Mouse (Mus musculus): ENCODE results near the gene Col4a6.

Col4a6 gene

DNA sequence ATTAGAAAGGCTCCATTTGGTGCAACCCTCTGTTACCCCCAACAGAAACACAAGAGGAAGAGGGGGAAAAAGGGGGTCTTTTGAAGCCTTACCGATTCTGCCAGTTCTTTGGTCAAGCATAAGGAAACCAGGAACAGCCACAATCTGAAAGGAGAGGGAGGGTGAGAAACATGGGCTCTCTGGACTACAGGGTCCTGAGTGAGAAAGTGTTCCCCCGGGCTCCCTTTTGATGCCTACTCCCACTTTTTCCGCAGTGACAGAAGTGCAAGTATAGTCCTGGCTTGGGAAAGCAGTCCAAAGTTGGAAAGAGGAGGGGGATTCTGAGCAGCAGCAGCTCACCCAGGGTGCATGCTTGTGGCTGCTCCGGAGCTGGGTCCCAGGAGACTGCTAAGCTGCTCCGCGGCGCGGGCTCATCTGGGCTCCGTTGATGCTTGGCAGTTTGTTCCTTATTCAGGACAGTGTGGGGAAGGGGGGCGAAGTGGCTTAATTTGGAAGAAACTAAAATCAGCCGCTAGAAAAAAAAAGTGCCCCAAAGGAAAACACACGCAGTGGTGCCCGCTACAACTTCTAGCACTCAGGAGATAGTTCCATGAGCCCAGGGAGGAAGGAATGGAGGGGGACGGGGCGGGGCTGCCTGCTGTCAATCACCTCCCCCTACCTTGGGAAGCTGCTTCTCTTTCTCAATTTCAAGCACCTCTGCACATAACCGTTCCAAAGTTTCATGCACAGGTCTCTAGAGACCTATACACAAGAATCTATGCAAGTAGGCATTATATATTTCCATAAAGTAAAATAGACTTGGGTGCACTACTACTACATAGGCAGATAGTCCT is at the start of gene Col4a6:
TSS of gene Col4a6 (minus strand) at position 607 of the 833 bp plus-strand sequence.
- DNase-seq (ENCODE audit: low read depth, low spot score), result no peak

DNA sequence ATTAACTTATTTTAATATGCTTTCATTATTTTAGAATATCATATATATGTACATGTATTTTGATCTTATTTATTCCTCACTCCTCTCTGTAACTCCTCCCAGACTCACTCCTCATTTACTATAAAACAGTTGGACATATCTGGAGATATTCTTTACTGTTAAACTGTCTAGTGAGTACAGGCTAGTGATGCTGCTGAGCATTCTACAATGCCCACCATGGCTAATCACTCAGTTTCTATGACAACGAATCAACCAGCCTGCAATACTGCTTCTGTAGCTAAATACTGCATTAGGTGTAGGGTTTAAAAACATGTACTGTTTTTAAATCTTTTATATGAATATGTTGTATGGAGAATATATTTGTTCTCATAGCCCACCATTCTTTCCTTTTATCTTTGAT is 29.2 kb upstream of the Col4a6 start:
- no peak for DNase-seq (ENCODE audit: low read depth, low spot score)

DNA sequence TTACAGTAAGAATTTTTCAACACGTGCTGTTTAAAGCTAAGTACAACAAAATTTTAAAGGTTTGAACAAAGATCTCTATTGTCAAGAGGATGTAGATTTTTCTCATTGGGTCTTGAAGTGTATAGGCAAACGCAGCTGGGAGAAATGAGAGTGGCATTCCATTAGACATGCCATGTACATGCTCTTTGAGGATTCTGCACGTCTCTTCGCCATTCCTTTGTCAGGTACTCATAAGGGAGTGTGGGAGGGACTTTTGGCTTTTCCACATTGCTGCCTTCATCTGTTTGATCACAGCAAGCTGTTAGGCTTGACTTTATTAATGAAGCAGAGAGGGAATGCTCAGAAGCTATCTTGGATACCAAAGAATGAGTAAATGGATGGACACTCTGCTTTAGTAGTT is 20.7 kb upstream of the Col4a6 start:
- no peak for DNase-seq (ENCODE audit: low read depth, low spot score)

DNA sequence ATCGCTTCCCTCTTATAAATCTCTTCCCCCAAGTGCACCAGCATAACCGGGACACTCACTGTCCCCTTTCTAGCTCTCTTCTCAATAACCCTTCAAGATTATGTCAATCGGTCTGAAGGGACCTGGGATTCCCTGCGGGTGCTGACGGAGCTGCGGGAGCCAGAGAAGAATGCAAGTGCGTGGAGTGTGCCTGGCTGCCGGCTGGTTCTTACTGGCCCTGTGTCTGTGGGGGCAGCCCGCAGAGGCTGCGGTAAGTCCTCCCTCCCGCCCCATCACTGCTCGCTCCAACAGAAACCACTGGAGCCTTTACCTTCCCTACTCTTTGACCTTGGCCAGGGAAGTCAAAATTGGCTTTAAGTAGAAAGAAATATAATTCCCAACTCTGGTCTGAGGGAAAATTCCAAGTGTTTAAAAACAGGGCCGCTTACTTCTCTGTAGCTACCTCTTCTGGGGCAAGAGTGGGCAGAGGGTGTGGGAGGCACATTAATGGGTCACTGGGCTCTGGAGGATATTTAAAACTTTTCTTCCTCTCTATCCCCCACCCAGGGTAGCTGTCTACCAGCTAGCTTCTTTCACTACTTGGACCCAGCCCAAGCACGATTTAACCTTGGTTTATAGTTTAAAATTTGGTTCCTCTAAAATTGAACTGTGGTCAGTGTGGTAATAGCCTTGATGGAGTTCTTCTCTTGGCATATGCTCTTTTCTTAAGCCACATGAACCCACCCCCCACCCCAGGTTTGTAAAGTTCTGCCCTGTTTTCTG is 1.9 kb upstream of the Col4a6 start:
- DNase-seq (ENCODE audit: low read depth, low spot score), result no peak

DNA sequence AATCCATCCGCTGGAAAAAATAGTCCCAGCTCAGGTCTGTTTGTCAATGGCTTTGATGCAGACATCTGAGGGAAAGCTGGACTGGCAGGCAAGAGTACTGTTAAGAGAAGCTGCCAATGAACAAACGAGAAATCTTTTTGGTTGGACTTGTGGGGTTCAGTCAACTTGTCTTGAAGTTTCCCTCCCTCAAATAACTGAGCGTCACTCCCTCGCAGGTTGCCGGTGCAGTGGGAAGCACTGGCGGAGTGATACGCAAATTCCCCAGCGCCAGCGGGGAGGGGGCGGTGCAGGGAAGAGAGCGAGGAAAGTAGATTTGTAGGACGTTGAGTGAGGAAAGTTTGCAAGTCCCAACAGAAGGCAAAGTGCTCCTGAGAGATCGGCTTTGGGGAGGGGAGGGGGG is 1.2 kb upstream of the Col4a6 start, which contains the start of gene Col4a5:
TSS of gene Col4a5 (plus strand) at position 276 of the 400 bp plus-strand sequence.
- peak; percentile 9 for DNase-seq (ENCODE audit: low read depth, low spot score)

GRCm38 (mm10) chrX:141447936-141448335 is 25.9 kb downstream of the Col4a6 start:
- DNase-seq (ENCODE audit: low read depth, low spot score), result no peak

GRCm38 (mm10) chrX:141439423-141439822 is 34.5 kb downstream of the Col4a6 start:
- no peak for DNase-seq (ENCODE audit: low read depth, low spot score)

DNA sequence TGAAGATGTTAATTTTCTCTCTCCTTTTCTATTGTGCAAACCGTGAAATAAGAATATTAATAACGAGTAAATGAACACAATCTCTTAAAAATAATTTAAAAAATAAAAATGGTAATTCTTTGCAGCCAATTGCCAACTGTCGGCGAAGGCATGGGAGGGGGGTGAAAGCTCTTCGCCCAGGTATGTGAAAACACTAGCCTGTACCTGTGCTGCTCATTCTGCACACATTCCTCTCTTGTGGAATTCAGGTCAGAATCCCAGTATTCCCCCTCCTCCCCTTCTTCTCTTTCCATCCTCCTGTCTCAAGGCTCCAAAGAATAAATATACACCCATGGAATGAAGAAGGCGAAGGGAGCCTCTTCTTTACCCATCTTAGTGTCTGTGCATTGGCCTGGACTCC is 37.1 kb downstream of the Col4a6 start:
- DNase-seq (ENCODE audit: low read depth, low spot score), result no peak

DNA sequence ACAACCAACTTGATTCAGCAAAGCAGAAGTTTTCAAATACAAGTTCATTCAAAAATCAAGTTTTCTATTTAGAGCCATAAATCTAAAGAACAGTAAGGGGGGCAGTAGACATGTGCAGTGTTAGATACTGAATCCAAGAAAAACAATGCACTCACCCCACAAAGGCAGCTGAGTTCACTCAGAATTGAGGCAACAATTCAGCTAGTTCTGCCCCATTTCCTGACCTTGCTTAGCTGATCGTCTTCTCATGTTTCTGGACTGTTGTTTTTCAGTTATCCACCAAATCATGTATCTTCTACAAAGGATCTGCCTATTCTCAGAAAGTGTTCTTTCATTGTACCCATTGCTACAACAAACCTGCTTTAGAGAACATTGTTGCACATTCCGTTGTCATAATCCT is 58.6 kb downstream of the Col4a6 start:
- no peak for DNase-seq (ENCODE audit: low read depth, low spot score)

DNA sequence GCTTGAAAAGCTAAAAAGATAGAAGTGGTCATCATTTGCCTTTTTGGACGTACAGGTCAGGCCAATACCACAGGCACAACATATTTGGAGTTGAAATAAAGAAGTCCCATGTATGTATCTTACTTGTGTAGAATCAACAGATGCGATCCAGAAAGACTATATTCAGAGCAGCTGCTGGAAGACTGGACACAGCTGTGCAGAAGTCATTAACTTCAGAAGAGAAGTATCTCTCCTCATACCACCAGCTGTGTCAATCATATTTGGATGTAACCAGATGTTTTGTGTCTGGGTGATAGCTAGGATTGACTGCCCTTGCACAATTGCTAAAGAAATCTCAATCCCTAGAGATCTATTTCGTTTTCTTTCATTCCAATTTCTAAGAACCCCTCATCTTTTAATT is 77.6 kb downstream of the Col4a6 start:
- no peak for DNase-seq (ENCODE audit: low read depth, low spot score)

GRCm38 (mm10) chrX:141385399-141386105 is 88.3 kb downstream of the Col4a6 start:
- no peak for DNase-seq (ENCODE audit: low read depth, low spot score)

DNA sequence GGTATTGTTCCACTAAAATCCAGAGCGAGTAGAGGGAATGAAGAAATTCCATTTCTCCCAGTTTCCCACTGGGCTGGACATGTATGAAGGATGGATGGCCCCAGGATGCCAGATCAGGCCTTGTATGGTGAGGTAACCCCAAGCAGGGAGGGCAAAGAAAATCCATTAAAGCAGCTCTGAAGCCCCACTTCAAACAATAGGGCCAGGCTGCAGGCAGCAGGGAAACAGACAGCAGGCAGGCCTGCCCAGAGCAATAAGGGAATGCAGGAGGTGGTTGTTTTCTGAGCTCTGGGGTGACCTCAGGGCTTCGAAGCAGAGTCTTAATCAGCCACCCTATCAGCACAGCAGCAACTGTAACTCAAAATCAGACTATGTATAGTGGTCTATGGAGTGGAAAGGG is 89.2 kb downstream of the Col4a6 start:
- no peak for DNase-seq (ENCODE audit: low read depth, low spot score)

DNA sequence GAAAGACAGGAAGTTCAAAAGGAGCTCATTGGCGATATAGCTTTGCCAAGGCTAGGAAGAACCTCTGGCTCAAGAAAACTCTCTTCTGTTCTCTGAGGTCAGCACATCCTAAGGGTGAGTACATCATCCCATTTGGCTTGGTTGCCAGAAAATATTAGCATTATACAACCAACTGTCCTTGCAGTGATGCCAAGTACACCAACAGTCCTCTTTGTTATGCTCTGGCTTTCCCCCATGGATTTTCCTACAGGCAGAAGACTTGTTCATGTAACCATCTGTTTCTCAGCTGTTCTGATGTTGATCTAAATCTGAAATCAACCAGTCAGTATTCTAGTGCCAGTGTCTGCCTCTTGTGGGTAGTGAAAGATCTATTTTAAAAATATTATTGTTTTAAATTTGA is 103.6 kb downstream of the Col4a6 start:
- DNase-seq (ENCODE audit: low read depth, low spot score), result no peak

DNA sequence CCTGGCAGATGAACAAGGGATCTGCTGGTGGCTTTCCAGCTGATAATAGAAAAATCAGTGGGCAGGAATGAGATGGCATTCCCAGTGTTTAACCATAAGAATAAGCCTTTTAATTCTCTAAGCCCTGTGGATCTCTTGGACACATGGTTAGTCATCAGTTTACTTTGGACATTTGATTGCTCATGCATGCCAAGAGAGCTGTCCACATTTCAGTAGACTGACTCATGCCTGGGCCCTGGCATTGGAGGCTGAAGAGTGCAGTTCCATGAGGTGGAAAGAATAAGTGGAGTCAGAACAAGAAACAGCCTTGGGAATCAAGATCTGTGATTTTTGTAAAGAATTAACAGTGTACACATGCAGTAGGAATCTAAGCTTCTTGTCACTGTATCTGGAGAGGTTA is 110.5 kb downstream of the Col4a6 start:
- DNase-seq (ENCODE audit: low read depth, low spot score), result no peak

GRCm38 (mm10) chrX:141341417-141341816 is 132.5 kb downstream of the Col4a6 start:
- DNase-seq (ENCODE audit: low read depth, low spot score), result no peak

- no peak for DNase-seq (ENCODE audit: low read depth, low spot score)
Observed at GRCm38 (mm10) chrX:141328044-141328443, 145.8 kb downstream of the Col4a6 start.

DNA sequence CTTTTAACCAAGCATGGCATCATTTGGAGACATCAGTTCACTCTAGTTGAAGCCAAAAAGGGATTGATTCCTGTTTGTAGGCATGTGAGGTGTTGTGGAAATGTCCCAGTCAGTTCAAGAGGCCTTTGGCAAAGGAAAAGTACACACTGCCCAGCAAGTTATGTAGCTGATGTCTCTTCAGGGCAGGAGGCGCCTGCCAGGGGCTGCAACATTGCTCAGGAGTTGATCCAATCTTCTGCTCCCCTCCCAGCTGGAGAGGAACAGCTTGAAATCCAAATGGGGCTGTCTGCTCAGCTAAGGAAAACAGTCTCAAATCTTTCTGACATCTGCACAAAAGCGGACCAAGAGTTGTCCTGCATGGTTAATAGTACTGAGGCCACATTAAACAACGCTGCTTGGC is 149.7 kb downstream of the Col4a6 start:
- no peak for DNase-seq (ENCODE audit: low read depth, low spot score)

GRCm38 (mm10) chrX:141316217-141316616 is 157.7 kb downstream of the Col4a6 start:
- DNase-seq (ENCODE audit: low read depth, low spot score), result no peak

DNA sequence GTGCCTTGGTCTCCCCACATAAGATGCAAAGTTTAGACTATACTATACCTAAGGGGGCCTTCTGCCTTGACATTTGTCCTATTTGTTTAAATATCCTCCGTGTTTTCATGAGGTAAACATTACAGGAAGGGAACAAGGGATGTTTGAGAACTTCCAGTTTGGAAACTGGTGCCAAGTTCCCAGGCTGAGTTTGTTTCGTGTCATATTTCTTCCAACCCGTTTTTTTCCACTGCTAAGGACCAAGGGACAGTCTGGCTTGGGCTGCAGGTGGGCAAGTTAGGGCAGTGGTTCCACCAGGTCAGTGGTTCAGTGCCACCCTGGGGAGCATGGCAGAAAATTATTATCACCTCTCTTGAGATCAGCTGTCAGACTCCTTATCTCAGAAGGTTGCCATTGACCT is 158.1 kb downstream of the Col4a6 start:
- DNase-seq (ENCODE audit: low read depth, low spot score), result no peak

GRCm38 (mm10) chrX:141292702-141293462 is 181.0 kb downstream of the Col4a6 start:
- no peak for DNase-seq (ENCODE audit: low read depth, low spot score)

DNA sequence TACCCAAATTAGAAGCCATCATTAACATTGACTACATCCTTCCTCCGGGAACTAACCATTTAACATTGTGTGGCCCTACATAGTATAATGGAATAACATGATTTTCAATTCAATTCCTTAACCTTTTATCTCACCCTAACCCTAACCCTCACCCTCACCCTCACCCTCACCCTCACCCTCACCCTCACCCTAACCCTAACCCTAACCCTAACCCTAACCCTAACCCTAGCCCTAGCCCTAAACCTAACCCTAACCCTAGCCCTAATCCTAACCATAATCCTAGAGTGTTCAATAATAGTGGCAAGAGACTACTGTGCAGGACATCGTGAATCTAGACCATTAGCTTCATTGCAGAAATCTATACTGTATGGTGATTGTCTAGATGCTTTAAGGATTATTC is 197.5 kb downstream of the Col4a6 start:
- no peak for DNase-seq (ENCODE audit: low read depth, low spot score)

GRCm38 (mm10) chrX:141265986-141266385 is 207.9 kb downstream of the Col4a6 start:
- DNase-seq (ENCODE audit: low read depth, low spot score), result no peak
